Mouse (Mus musculus) E14TG2a.4 (cell line): ENCODE results near the gene Gxylt2.

Experiments used
- CTCF ChIP-seq: conservative IDR thresholded peaks from 2 replicates; pipeline ENCODE4 v1.5.1; 2014; ENCODE audit warnings: low read length
- NANOG ChIP-seq: IDR thresholded peaks from 2 replicates; pipeline ENCODE4 v1.6.1; 2014; ENCODE audit warnings: borderline replicate concordance, low read length, mixed read lengths

DNA sequence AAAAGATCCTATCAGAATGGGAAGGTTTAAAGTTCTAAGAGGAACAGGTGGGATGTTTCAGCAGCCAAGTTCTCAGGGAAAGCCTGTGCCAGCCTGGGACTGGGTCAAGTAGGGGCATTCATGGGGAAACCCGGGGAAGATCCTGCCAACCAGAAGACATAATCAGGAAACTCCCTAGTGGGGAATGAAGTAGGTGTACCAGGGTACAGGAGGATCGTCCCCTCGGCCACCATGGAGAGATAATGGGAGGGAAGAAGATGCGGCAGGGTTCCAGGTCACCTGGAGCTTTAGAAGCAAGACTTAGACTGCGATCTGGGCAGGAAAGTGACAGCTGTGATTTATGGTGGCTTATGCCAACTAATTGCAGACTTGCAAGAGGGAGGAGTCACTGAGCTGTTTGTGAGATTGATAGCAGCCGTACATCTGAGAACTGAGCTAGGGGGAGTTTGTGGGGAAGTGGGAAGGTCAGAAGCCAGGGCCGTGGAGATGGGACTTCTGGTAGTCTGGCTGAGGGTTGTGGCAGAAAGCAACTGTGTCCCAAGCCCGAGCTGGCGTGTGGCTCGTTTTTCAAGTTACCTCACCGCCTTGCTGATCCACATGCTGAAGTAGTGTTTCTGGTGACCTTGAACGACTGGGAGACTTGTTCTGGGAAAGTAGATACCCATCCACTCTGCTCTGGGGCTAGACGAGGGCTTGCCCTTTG lies 98.0 kb downstream of the Gxylt2 start:
- no peak for TF ChIP-seq CTCF
- no peak for TF ChIP-seq NANOG
